Mouse (Mus musculus) erythroblast, embryonic 14.5 days (primary cell): ENCODE data around the gene Cdc14a.

ENCODE experiments used
- GATA1 ChIP-seq: IDR thresholded peaks from 2 replicates; pipeline ENCODE4 v1.6.1; 2012; ENCODE audit warnings: low read length, inconsistent platforms, mixed read lengths
- TAL1 ChIP-seq: IDR thresholded peaks from 3 replicates; pipeline ENCODE4 v1.6.1; 2012; ENCODE audit warnings: low read length, inconsistent platforms, mixed read lengths

- TF ChIP-seq TAL1 (no peak), GATA1 (no peak)
These were observed 112.7 kb downstream of the Cdc14a start for GRCm38 (mm10) chr3:116311173-116311572.
